Mouse (Mus musculus) hematopoietic stem cell, adult 5-6 weeks (primary cell): ENCODE data around the gene Tcn2. TPM values are rescaled to one million over a fixed set of nuclear protein-coding genes. Genes with fewer than 3 reads are reported as not detected.
"Not testable (repeated sequence)": the region's sequence is repeated elsewhere in the genome, so short reads cannot be mapped to it uniquely, and the experiment has no call there.

Source experiments
- ATAC-seq, 2 experiments: fragments of 125-278 bp in 1 of 2; replicated peaks in 1 of 2; 2 replicates each; pipeline ENCODE4 v1.8.0; 2016 to 2017; ENCODE audit warnings: inconsistent platforms in 2 of 2, mild to moderate bottlenecking in 2 of 2, moderate number of reproducible peaks in 2 of 2, low read depth in 1 of 2, moderate TSS enrichment in 1 of 2; ENCODE audit not compliant: low FRiP score in 2 of 2, poor library complexity in 2 of 2, severe bottlenecking in 2 of 2, insufficient read depth in 1 of 2, low TSS enrichment in 1 of 2
- total RNA-seq: library from RNA; stranded (forward); fragments of 172-1452, 232-1000 nt; gene quantifications from 2 replicates; pipeline ENCODE4 v1.2.3, GENCODE M21; 2017

The Tcn2 gene
- 15.0 and 21.2 TPM in 2 replicates for total RNA-seq

DNA sequence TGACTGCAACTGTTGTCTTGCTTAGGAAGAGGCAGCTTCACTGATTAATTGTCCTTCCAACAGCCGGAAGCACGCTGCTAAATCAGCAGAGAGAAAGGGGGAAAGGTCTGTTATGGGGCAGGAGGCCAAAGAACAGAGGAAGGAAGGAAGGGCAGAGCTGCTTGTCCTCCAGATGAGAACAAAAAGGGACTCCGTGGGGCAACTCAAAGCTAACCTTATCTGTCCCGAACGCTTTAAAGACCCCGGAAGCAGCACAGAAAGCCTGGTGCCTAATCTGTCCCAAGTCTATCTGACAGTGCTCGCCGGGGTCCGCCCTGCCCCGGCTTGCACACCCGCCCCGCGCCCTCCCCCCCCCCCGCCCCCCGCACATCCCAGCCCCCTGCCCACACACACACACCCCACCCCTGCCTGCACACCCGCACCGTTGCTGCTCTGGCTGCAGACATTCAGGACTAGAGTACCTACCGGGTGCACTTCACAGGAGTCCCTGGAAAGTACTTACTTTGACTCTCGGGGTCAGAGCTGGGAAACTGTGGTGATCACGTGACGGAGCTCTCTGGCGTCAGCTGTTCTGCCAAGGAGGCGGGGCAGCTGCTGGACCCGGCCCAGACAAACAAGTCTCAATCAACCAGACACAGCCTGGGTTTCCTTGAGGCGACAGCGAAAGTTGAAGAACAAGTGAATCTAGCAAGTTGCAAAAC is at the start of gene Tcn2:
Tcn2 (minus strand) TSS at position 649 of the 701 bp plus-strand sequence.
- ATAC-seq, result peak; percentile 80 to 85

- ATAC-seq, result no peak
These were observed 49.6 kb upstream of the Tcn2 start for GRCm38 (mm10) chr11:3981536-3981935.

DNA sequence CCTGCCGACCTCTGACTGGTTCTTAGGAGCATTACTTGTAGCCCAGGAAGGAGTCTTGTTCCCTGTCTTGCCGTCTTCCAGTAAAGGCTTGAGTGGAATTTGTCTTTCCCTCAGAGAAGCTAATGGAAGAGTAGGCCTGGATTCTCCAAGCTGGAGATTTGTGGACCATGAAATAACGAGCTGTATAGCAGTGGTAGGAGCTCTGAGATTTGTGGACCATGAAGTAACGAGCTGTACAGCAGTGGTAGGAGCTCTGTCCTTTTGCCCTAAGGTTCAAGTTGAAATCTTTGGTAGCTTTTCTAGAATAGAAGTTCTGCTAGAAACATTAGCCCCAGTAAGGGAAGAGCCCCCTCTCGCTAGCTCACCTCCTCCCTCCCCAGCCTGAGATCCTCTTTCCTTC is 46.5 kb upstream of the Tcn2 start:
- ATAC-seq, result no peak

DNA sequence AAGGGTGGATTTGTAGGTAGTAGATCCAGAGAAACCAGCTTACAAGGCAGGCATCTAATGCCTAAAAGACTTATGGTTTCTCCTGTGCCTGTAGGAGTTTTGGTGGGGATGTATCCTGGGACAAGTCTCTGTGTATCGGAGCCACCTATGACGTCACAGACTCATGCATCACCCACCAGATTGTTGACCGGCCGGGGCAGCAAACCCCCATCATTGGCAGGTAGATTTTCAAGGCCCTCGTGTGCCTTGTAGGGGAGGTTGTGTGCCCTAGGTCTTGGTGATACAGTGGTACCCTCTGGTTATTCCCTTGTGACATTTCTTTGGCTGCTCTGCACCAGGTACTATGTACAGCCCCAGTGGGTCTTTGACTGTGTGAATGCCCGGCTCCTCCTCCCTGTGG is 44.7 kb upstream of the Tcn2 start, which contains the start of gene 4930556J24Rik:
4930556J24Rik (minus strand) TSS at position 101 of the 400 bp plus-strand sequence.
- ATAC-seq, result no peak

GRCm38 (mm10) chr11:3974311-3974710 is 42.4 kb upstream of the Tcn2 start:
- no peak for ATAC-seq

GRCm38 (mm10) chr11:3973081-3973480 is 41.1 kb upstream of the Tcn2 start:
- no peak for ATAC-seq

DNA sequence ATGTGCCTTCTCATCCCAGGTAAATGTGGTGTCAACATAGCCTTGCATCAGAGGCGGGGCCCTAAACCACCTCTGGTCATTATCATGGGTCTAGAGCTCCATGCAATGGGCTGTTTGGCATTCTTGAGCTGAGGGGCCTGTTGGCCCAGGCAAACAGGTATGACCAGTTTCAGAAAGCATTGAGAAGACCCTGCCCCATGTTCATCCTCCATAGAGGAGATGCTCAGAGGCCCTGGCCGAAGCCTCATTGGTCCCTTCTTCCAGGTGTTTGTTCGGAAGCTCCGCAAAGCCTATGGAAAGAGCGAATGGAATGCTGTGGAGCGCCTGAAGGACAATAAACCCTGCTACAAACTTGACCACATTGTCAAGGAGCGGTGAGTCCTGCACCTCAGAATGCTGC is 38.4 kb upstream of the Tcn2 start:
- ATAC-seq, result no peak

DNA sequence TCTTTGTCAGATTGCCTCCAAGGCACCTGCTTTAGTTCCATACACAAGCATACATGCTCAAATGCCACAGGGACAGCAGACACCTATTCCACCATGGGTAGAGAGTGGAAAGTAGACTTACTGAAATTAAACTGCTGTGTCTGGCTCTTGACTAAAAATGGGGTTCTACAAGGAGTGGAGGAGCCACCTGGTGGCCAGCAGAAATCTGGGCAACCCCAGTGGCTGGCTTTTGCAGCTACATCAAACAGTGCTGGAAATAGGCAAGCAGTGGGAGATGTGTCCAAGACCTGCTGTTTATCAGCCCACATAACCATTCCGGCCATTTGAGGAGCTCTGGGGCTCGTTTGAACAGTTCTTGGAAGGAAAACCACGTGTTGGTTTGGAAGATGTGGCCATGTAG is 37.9 kb upstream of the Tcn2 start:
- ATAC-seq, result no peak

GRCm38 (mm10) chr11:3964416-3965172 is 32.6 kb upstream of the Tcn2 start:
- ATAC-seq, result no peak; a peak in 1 of 4 replicates

DNA sequence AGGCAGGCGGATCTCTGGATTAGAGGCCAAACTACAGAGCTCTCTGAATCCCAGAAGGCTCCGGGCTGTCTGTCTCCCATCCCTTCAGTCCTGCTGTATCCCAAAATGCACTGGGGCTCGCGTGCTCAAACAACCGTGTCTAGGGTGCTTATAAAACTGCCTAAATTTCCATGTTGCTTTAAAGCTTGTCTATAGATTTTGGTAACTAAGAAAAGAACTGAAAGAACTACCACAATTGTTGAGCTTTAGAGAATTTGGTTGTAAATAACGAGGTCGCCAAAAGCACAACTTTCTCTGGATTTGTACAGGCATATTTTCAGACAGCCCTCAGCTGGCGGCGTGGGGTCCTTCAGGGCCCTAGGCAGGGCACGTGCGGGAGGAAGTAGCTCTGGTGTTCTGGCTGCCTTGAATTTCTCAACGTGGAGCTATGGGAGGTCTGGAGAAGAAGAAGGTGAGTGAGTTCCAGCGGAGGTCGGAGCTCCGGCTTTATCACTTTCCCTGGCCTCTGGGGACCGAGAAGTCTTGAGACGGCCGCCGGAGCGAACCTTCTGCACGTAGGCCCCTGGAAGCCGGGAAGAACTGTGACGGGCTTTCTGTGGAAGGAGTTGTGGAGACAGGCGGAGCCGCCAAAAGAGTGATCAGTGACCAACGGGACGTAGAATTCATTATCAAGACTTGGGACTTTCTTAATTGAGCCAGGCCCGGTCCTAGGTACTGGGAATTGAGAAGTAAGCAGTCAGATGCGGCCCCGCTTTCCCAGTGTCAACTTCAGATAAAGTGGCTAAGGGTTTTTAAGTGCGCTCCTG is 31.9 kb upstream of the Tcn2 start, which contains the start of gene Pes1:
Pes1 (plus strand) TSS at position 366 of the 806 bp plus-strand sequence.
- peak; percentile 89 to 93 for ATAC-seq

DNA sequence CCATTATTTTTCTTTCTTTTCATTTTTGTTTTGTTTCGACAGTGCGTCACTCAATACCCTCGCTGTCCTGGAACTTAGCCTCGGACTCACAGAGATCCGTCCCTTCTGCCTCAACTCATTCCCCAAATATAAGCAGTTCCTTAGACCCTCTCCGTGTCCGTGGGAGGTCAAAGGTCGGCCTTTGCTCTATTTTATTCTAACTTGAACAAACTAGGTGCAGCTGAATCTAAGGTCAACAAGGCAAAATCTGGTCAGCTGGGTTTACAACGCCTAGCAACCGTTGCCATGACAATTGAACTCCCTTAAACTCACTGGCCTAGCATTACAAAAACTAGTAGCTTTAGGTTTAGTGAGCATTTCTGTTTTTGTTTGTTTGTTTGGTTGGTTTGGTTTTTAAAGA is 31.2 kb upstream of the Tcn2 start:
- ATAC-seq, result no peak

DNA sequence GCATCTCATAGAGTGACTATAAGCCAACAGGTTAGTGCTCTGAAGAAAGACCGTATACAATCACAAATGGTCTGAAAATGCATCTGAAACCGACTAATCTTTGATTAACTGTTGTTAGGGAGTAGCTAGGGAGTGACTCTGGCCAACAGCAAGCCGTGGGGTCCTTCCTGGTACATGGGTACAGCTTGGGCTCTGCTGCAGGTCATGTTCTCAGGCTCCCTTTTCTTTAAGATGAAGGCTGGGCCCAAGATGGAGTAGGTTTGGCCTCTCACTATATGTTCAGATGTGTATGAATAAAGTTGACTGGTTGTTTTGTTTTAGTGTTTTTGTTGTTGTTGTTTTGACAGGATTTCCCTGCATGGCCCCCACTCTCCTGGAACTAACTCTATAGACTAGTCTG is 29.8 kb upstream of the Tcn2 start:
- no peak for ATAC-seq

DNA sequence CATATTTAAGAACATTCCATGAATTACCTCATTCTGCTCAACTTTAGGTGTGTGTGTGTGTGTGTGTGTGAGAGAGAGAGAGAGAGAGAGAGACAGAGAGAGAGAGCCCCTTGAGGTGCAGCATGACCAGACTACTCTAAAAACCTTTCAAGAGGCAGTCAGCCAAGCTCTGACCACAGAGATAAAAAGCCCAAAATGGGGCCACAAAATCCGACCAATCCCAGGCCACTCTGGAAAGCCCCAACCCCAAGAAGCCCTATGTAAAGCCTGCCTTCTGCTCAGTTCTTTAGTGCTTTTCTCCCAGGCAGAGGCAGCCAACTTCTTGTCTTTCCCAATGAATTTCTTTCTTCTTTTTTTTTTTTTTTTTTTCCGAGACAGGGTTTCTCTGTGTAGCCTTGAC is 28.9 kb upstream of the Tcn2 start:
- no peak for ATAC-seq

DNA sequence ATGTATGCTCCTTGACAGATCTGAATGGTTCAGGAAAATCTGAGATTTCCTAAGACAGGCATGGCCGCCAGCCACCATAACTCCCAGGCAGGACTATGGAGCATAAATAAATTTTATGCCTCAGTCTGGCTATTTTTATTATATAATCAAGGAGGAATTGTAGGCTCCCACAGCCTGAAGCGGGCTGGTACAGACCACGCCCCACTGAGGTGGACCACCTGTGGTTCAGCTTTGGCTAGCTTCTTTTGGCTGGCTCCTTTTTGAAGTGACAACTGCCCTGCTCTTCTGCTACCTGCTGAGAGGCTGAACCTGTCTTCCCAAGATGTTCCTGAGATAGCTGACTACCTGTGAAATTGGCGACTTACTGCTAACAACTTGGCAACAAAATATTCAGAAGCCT is 23.4 kb upstream of the Tcn2 start:
- ATAC-seq, result not testable (repeated sequence)

DNA sequence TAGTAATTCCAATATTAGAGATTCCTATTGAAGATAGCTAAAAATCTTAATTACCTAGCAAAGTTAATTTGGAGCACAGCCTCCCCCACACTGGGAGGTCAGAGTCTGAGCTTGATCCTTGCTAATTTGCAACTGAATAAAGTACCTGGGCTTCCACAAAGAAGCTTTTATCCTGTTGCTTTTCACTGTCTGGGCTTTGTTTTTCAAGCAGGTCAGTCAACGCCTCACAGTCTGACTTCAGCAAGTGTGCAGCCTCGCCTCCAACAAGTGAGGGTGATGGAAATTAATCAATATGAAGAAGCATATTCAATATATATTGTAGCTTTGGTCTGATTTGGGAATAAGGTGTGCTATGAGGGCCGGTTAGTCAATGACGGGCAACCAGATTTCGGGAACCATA is 22.9 kb upstream of the Tcn2 start:
- ATAC-seq, result not testable (repeated sequence)

DNA sequence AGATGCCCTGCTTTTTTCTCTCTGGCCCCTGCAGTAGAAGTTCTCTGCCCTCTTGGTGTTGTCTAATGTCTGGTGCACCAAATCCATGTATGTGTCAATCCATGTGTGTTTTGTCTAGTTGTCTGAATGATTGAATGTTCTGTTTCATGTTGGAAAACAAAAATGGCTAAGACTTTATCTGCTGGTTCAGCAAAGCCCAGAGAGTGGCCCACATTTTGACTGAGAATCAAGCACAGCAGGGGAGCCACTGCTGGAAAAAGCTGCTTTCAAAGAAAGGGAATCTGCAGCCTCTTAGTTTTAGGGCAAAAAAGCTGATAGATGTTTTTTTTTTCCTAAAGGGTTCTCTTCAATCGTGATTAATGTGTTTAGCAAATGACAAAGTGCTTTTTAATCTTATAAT is 14.4 kb upstream of the Tcn2 start:
- ATAC-seq, result no peak

GRCm38 (mm10) chr11:3941371-3941770 is 9.4 kb upstream of the Tcn2 start:
- ATAC-seq, result no peak

DNA sequence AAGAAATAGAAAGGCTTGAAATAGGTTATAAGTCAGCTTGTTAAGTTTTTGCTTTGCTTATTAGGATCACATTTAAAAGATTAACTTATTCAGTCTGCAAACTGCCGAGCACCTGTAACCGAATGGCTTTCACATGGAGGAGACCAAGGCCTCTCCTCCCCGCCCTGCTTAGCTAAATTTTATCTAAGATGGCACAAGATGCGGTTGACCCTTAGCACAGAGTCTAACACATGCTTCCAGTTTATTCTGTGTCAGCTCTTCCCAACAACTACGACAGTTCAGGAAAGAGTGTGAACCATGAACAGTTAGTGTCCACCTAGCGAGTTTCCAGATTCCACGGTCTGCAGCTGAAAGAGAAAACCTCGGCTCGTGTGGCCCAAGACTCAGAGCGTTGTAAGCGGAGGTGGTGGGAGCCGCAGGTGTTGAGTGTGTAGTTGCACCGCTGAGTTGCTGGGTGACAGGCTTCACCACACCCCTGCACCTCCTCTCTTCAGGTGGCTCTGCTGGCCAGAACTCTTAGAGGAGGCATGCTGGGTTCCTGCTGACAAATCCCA is 5.4 kb upstream of the Tcn2 start:
- ATAC-seq, result no peak
